Mouse (Mus musculus): ENCODE data around the gene Pex7. TPM values are rescaled to one million over a fixed set of nuclear protein-coding genes. Genes with fewer than 3 reads are reported as not detected.
A peak's percentile ranks its signal among the peaks of the same experiment; 100 is the strongest.

Pex7 gene
- polyA plus RNA-seq, 1 experiment from 2014 or later = 26.5 TPM

DNA sequence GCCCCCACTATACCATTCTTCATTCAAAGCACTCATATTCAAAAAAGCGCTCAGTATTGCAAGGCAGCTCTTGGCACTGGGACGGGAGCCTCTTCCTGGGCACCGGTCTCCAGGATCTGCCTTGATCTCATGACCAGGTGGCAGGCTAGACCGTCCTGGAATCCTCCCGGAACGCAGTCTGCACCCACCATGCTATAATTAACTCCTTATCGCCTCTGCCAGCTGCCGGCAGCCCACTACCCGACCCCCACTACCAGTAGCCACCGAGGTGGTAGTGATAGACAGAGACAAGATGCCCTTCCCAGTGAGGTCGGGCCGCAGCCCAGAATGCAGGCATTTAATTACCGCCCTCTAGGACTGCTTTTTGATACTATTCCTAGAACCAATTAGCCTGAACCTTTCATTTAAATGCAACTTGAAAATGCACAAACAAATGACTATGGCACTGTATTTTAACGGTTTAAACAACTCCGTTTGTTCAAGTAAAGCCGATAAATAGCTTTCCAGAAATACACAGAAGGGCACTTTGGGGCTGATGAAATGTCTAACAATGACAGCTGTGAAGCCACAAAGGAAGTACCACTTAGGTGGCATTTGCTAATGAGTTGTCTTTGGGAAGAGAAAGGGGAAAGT lies 88.7 kb downstream of the Pex7 start:
- 43% methylated on average over 16 of the region's 16 CpGs for WGBS
- Histone ChIP-seq H3K27ac (no peak overlapping the region), H3K9ac (no peak overlapping the region), H3K36me3 (ENCODE audit: poor library complexity, severe bottlenecking) (no peaks in the 10 kb centered on the region), H3K4me1 (peaks cover 7% of the 10 kb centered on the region; the same call in 1 of the 2 replicates), H3K27me3 (no peaks in the 10 kb centered on the region), H3K9me3 (replicated peaks) (no peaks in the 10 kb centered on the region), H3K4me3 (no peak overlapping the region), H3K4me2 (no peak overlapping the region)
- peak; percentile 77 for ATAC-seq

DNA sequence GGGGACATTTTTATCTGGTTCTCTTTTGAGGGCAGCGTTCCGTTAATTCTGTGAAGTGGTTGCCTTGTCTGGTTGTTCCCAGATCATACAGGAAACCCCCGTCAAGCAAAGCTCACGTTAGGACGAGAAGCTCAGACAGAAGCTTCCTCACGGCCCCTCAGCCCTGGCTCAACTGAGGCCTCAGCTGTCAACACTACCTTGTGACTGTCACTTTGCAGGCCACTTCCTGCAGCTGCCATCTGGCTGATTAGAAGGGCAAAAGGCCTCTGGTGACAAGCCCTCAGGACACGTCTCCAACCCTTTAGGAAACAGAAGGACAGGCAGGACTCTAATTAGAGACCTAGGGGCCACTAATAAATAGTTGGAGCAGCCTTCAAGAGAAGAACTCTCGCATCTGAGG lies 92.1 kb downstream of the Pex7 start:
- Histone ChIP-seq H3K9me3 (replicated peaks) (no peaks in the 10 kb centered on the region), H3K27me3 (no peaks in the 10 kb centered on the region), H3K4me1 (peaks cover 7% of the 10 kb centered on the region; the same call in 1 of the 2 replicates), H3K27ac (no peak overlapping the region), H3K36me3 (ENCODE audit: poor library complexity, severe bottlenecking) (no peaks in the 10 kb centered on the region), H3K4me2 (no peak overlapping the region), H3K9ac (no peak overlapping the region), H3K4me3 (no peak overlapping the region)
- 62% methylated on average over 8 of the region's 8 CpGs for WGBS
- ATAC-seq = no peak

DNA sequence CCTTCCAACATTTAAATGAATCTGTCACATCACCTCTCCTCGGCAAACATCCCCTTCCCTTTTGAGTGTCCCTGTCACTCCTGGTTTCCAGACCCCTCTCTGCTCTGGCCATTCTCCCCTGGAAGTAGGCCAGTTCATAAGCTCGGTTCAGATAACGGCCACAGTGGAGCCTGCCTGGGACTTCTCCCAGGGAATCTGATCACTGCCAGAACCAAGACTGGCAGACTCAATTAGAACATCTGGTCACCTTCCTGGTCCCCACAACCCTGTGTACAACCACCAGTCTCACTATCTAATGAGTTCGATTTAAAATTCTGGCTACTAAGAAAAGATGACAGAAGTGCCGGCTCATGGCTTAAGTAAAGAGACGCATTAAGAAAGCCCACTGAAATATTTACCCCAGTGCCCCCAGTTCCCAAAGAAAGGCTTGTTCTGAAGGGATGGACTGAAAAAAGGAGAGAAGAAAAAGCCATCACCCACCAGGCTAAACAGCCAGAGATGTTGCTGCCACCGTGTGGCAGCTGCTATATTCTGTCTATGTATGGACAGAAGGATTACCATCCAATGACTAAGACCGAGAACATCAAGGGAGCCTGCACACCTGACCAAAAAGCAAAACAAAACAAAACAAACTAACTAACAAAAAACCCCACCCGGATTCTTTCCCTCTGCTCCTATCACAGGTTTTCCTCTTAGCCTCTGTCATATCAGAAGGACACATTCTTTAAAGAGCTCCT lies 95.9 kb downstream of the Pex7 start:
- H3K36me3 ChIP-seq (ENCODE audit: poor library complexity, severe bottlenecking) = no peaks in the 10 kb centered on the region
- H3K9me3 ChIP-seq (replicated peaks) = no peaks in the 10 kb centered on the region
- H3K9ac ChIP-seq = no peak overlapping the region
- WGBS = 59% methylated on average over 9 of the region's 9 CpGs
- no peak overlapping the region for H3K4me3 ChIP-seq
- no peak for ATAC-seq
- H3K4me1 ChIP-seq = no peaks in the 10 kb centered on the region
- no peak overlapping the region for H3K27ac ChIP-seq
- H3K27me3 ChIP-seq = no peaks in the 10 kb centered on the region
- no peak overlapping the region for H3K4me2 ChIP-seq

DNA sequence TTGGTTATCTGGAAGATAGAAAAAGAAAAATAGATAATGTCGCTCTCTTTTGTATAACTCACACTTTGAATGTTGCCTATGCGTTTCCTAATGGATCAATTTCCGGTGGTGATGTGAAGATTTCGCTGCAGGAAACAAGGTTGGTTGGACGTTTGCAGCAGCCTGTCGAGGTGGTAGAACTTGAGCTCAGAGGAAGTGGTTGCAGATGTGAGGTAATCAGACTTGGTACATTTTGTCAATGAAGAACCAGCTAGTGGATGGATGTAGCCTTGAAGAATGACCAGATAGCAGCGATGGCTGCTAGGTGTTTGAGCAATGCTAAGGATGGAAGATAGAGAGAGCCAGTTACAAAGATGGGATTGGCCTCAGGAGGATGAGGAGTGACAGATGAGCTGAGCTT lies 102.7 kb downstream of the Pex7 start:
- Histone ChIP-seq H3K4me1 (no peaks in the 10 kb centered on the region), H3K4me2 (no peak overlapping the region), H3K27me3 (no peaks in the 10 kb centered on the region), H3K9me3 (replicated peaks) (no peaks in the 10 kb centered on the region), H3K27ac (no peak overlapping the region), H3K9ac (no peak overlapping the region), H3K36me3 (ENCODE audit: poor library complexity, severe bottlenecking) (no peaks in the 10 kb centered on the region), H3K4me3 (no peak overlapping the region)
- 93% methylated on average over 7 of the region's 7 CpGs for WGBS
- no peak for ATAC-seq

Other genes starting within 250 kb of the Pex7 start
- 0.08 TPM in 1 of 2 replicates, not detected in the other for gene Il20ra, start 195.1 kb downstream of the Pex7 start, polyA plus RNA-seq (2015; fragmentation: Nextera tagmentation; extraction: Ambion mirVana)
- 0.19 and 0.50 TPM in 2 replicates for gene Slc35d3, start 56.2 kb downstream of the Pex7 start, polyA plus RNA-seq (2015; fragmentation: Nextera tagmentation; extraction: Ambion mirVana)
- gene Map3k5, start 26.8 kb upstream of the Pex7 start, polyA plus RNA-seq (2015; fragmentation: Nextera tagmentation; extraction: Ambion mirVana) = 0.36 and 0.64 TPM in 2 replicates
- 4.1 and 4.4 TPM in 2 replicates for gene Map7, start 240.8 kb upstream of the Pex7 start, polyA plus RNA-seq (2015; fragmentation: Nextera tagmentation; extraction: Ambion mirVana)